ENCODE assay signal across 9 mouse cellular contexts in genomic region chr3:99240811-99241738, GRCm38 (mm10). TPM values are rescaled to one million over a fixed set of nuclear protein-coding genes. Genes with fewer than 3 reads are reported as not detected.
DNase-seq lines count a peak whose midpoint lies in the region; ATAC-seq and TF ChIP-seq lines count a peak whose summit lies in the region.
"Had no signal": no experiment of that assay in that cellular context is flagged by ENCODE, and none has a peak within 500 bp of the region (broad histone marks: within the 10 kb centered on the region; RNA-seq: fewer than 3 reads in every experiment).

No protein-coding gene starts in this region.

- H3K9me3 ChIP-seq in heart, embryonic 10.5 days, result no peaks in the 10 kb centered on the region
- no peaks in the 10 kb centered on the region for H3K9me3 ChIP-seq in heart, postnatal 0 days (replicated peaks; ENCODE audit: control insufficient read depth, low read length)
- H3K9me3 ChIP-seq in midbrain, embryonic 12.5 days, result no peaks in the 10 kb centered on the region

- H3K4me1 ChIP-seq in heart, embryonic 10.5 days, result peaks cover 15% of the 10 kb centered on the region
- 0 out of 2 replicates have a peak, but pooled peaks cover 4% of the 10 kb centered on the region for H3K4me1 ChIP-seq in heart, postnatal 0 days (ENCODE audit: control insufficient read depth, insufficient read depth)
- H3K4me1 ChIP-seq in midbrain, embryonic 12.5 days, result 0 out of 2 replicates have a peak, but pooled peaks cover 9% of the 10 kb centered on the region

- H3K4me3 ChIP-seq in heart, embryonic 10.5 days, result peak overlapping the region; percentile 41
- H3K4me3 ChIP-seq in heart, postnatal 0 days (ENCODE audit: low read depth, low read length), result peak overlapping the region; percentile 37
- H3K4me3 ChIP-seq in midbrain, embryonic 12.5 days, result peak overlapping the region; percentile 17
- H3K4me3 ChIP-seq: erythroblast, embryonic 14.5 days had no signal

- under 1% methylated on average over 50 of the region's 50 CpGs for WGBS in heart, embryonic 10.5 days
- 1% methylated on average over 50 of the region's 50 CpGs for WGBS in heart, postnatal 0 days
- WGBS in midbrain, embryonic 12.5 days, result under 1% methylated on average over 50 of the region's 50 CpGs

- no peak for TF ChIP-seq CTCF in heart, postnatal 0 days (IDR thresholded peaks at IDR 0.05; ENCODE audit: low read depth)

- no peak overlapping the region for H3K27ac ChIP-seq in heart, embryonic 10.5 days
- H3K27ac ChIP-seq in heart, postnatal 0 days (ENCODE audit: low read depth), result no peak overlapping the region
- no peak overlapping the region for H3K27ac ChIP-seq in midbrain, embryonic 12.5 days (replicated peaks)

- H3K4me2 ChIP-seq in heart, postnatal 0 days (ENCODE audit: low read depth, low read length), result peak overlapping the region; percentile 41
- peak overlapping the region; percentile 23 for H3K4me2 ChIP-seq in midbrain, embryonic 12.5 days (replicated peaks)

- DNase-seq in heart, embryonic 10.5 days (ENCODE audit: low spot score), result no peak
- no peak for DNase-seq in heart, adult 9 months (ENCODE audit: low spot score in 2 of 2)
- peak; percentile 67 for DNase-seq in R1 (ENCODE audit: low read depth, low spot score)
- DNase-seq in heart, postnatal 0 days (ENCODE audit: low spot score), result no peak
- DNase-seq in urinary bladder, postnatal 4 days (ENCODE audit: low spot score in 2 of 2), result no peak
- no peak for DNase-seq in layer of hippocampus, adult 9-10 months (ENCODE audit: low spot score)
- DNase-seq in layer of hippocampus, adult 11-12 months (ENCODE audit: low spot score), result no peak

- H3K27me3 ChIP-seq in heart, embryonic 10.5 days (ENCODE audit: insufficient read depth, poor library complexity, severe bottlenecking), result peaks cover 99% of the 10 kb centered on the region
- peaks cover 98% of the 10 kb centered on the region for H3K27me3 ChIP-seq in heart, postnatal 0 days (ENCODE audit: control insufficient read depth, insufficient read depth, low read length)
- peaks cover 96% of the 10 kb centered on the region for H3K27me3 ChIP-seq in midbrain, embryonic 12.5 days

- H3K9ac ChIP-seq in heart, postnatal 0 days (replicated peaks; ENCODE audit: low read depth, low read length), result no peak overlapping the region
- no peak overlapping the region for H3K9ac ChIP-seq in midbrain, embryonic 12.5 days (replicated peaks)

- TF ChIP-seq EP300 in heart, postnatal 0 days (IDR thresholded peaks at IDR 0.05; ENCODE audit: low read depth), result no peak

- H3K36me3 ChIP-seq in heart, embryonic 10.5 days, result no peaks in the 10 kb centered on the region
- no peaks in the 10 kb centered on the region for H3K36me3 ChIP-seq in heart, postnatal 0 days (replicated peaks; ENCODE audit: control insufficient read depth, insufficient read depth, low read length)
- H3K36me3 ChIP-seq in midbrain, embryonic 12.5 days, result no peaks in the 10 kb centered on the region

- ATAC-seq in heart, postnatal 0 days (ENCODE audit: insufficient read depth, low read depth), result no peak
- peak; percentile 38 for ATAC-seq in midbrain, embryonic 12.5 days (ENCODE audit: low FRiP score, low read depth)

RNA-seq across cellular contexts. Expression of gene Tbx15, which starts 0.9 kb away (rescaled TPM):
- polyA plus RNA-seq in heart, embryonic 10.5 days (2016; fragmentation: Nextera tagmentation; extraction: Ambion mirVana), result 0.12 and 0.67 TPM in 2 replicates
- total RNA-seq in heart, postnatal 0 days (2014; rRNA removed; ENCODE audit: low replicate concordance), result 0.23 and 1.5 TPM in 2 replicates
- 0.03 and 0.10 TPM in 2 replicates for polyA plus RNA-seq in heart, postnatal 0 days (2015; fragmentation: Nextera tagmentation; extraction: Ambion mirVana)
- polyA plus RNA-seq in midbrain, embryonic 12.5 days (2016; fragmentation: Nextera tagmentation; extraction: Ambion mirVana), result 2.5 and 2.7 TPM in 2 replicates
- polyA plus RNA-seq: erythroblast, embryonic 14.5 days had no signal
